Mouse (Mus musculus): ENCODE measurements around the gene Slc1a7.

- TF ChIP-seq CTCF (IDR thresholded peaks at IDR 0.05; ENCODE audit: low read depth) (no peak), EP300 (IDR thresholded peaks at IDR 0.05; ENCODE audit: low read depth) (no peak)
Observed at GRCm38 (mm10) chr4:108045136-108046107, 77.3 kb downstream of the Slc1a7 start.
